In genomic region chr9:53634796-53635195, GRCm38 (mm10) we compare ENCODE assay signal across 18 mouse cellular contexts.
"Had no signal": no experiment of that assay in that cellular context is flagged by ENCODE, and none has a peak within 500 bp of the region (broad histone marks: within the 10 kb centered on the region; RNA-seq: fewer than 3 reads in every experiment).

No protein-coding gene starts in this region.

- DNase-seq: gastrocnemius, postnatal 14 days; gastrocnemius, postnatal 36 days; heart, adult 11 months; heart, adult 2 months; heart, postnatal 14 days; heart, postnatal 36 days; kidney, adult 11 months; kidney, adult 2 months; kidney, postnatal 10 days; kidney, postnatal 25 days; kidney, postnatal 4 days; layer of hippocampus, adult 9-11 months; layer of hippocampus, postnatal 36 days; liver; liver, embryonic 13.5 days; liver, postnatal 0 days had no signal

- ATAC-seq: hindbrain, postnatal 0 days; intestine, embryonic 16.5 days; liver, postnatal 0 days had no signal
